Mouse (Mus musculus): ENCODE results near the gene Pde4d. TPM values are rescaled to one million over a fixed set of nuclear protein-coding genes. Genes with fewer than 3 reads are reported as not detected.
A peak's percentile ranks its signal among the peaks of the same experiment; 100 is the strongest.

Pde4d gene
- total and polyA plus RNA-seq, 3 experiments = 18.5 to 18.8 TPM; not detected in 1

- DNase-seq (ENCODE audit: low read depth, low spot score) = peak; percentile 57
- peaks cover 4 to 5% of the 10 kb centered on the region in 2 experiments; a peak in 3 of 4 replicates for H3K27me3 ChIP-seq (ENCODE audit: control insufficient read depth in 1 of 2, insufficient read depth in 2 of 2, low read length in 2 of 2)
- no peaks in the 10 kb centered on the region for H3K9me3 ChIP-seq (replicated peaks; ENCODE audit: insufficient read depth, low read length)
- no peak overlapping the region for H3K9ac ChIP-seq (ENCODE audit: control insufficient read depth, low read depth, low read length, poor library complexity, severe bottlenecking)
- no peaks in the 10 kb centered on the region for H3K79me2 ChIP-seq (ENCODE audit: control insufficient read depth, insufficient read depth, low read length, poor library complexity)
- TF ChIP-seq ZC3H11A (IDR thresholded peaks at IDR 0.05; ENCODE audit: low read depth, low read length) = peak; percentile 15; the same call in 1 of the 2 replicates
- TF ChIP-seq HCFC1 (IDR thresholded peaks at IDR 0.05; ENCODE audit: low read depth, low read length) = no peak
- TF ChIP-seq SMC3 (IDR thresholded peaks at IDR 0.05; ENCODE audit: low read depth, low read length) = peak; percentile 72
- TF ChIP-seq CTCF (IDR thresholded peaks at IDR 0.05 in 2 of 3, conservative IDR thresholded peaks at IDR 0.05 in 1 of 3; ENCODE audit: control insufficient read depth in 1 of 3, insufficient read depth in 1 of 3, low read depth in 2 of 3, low read length in 3 of 3, poor library complexity in 1 of 3, severe bottlenecking in 1 of 3) = peak; percentile 68 to 78 (median 69)
- TF ChIP-seq CHD2 (IDR thresholded peaks at IDR 0.05; ENCODE audit: low read length) = peak; percentile 28; the same call in 1 of the 2 replicates
- no peak for TF ChIP-seq POLR2A (IDR thresholded peaks at IDR 0.05; ENCODE audit: control insufficient read depth in 1 of 2, insufficient read depth in 1 of 2, low read depth in 1 of 2, low read length in 2 of 2, poor library complexity in 1 of 2)
- TF ChIP-seq NELFE (IDR thresholded peaks at IDR 0.05; ENCODE audit: low read depth, low read length) = no peak
- TF ChIP-seq KAT2A (conservative IDR thresholded peaks at IDR 0.05; ENCODE audit: low read depth, low read length) = no peak
- peak; percentile 37; the same call in 1 of the 2 replicates for TF ChIP-seq USF1 (IDR thresholded peaks at IDR 0.05; ENCODE audit: low read depth, low read length)
- TF ChIP-seq RAD21 (IDR thresholded peaks at IDR 0.05; ENCODE audit: low read depth, low read length) = peak; percentile 67
- TF ChIP-seq BHLHE40 (IDR thresholded peaks at IDR 0.05; ENCODE audit: borderline replicate concordance, low read depth, low read length) = peak; percentile 39; the same call in 1 of the 2 replicates
- TF ChIP-seq MAX (IDR thresholded peaks at IDR 0.05; ENCODE audit: low read length) = 0 out of 2 replicates have a peak, but pooled peaks have one; percentile 62
- TF ChIP-seq POLR2AphosphoS2 (IDR thresholded peaks at IDR 0.05; ENCODE audit: low read length) = no peak
- no peak for TF ChIP-seq MXI1 (IDR thresholded peaks at IDR 0.05; ENCODE audit: low read depth, low read length)
- TF ChIP-seq MYC (IDR thresholded peaks at IDR 0.05; ENCODE audit: low read depth, low read length) = 0 out of 2 replicates have a peak, but pooled peaks have one; percentile 40
- no peaks in the 10 kb centered on the region for H3K36me3 ChIP-seq (ENCODE audit: control insufficient read depth in 1 of 2, insufficient read depth in 2 of 2, low read length in 2 of 2)
- H3K4me1 ChIP-seq (ENCODE audit: control insufficient read depth in 1 of 2, insufficient read depth in 2 of 2, low read length in 2 of 2) = no peaks in the 10 kb centered on the region
- H3K4me3 ChIP-seq (ENCODE audit: control insufficient read depth in 1 of 2, insufficient read depth in 1 of 2, low read depth in 2 of 2, low read length in 2 of 2) = no peak overlapping the region
- H3K27ac ChIP-seq (ENCODE audit: control insufficient read depth, low read depth, low read length) = no peak overlapping the region
Measured at GRCm38 (mm10) chr13:109343596-109343995, 893.8 kb downstream of the Pde4d start.

- no peak for DNase-seq (ENCODE audit: low read depth, low spot score)
- H3K36me3 ChIP-seq (ENCODE audit: control insufficient read depth in 1 of 2, insufficient read depth in 2 of 2, low read length in 2 of 2) = no peaks in the 10 kb centered on the region
- H3K27ac ChIP-seq (ENCODE audit: control insufficient read depth, low read depth, low read length) = no peak overlapping the region
- no peaks in the 10 kb centered on the region for H3K9me3 ChIP-seq (replicated peaks; ENCODE audit: insufficient read depth, low read length)
- no peaks in the 10 kb centered on the region for H3K4me1 ChIP-seq (ENCODE audit: control insufficient read depth in 1 of 2, insufficient read depth in 2 of 2, low read length in 2 of 2)
- no peak for TF ChIP-seq GATA1 (IDR thresholded peaks at IDR 0.05; ENCODE audit: low read depth, low read length)
- no peak for TF ChIP-seq TAL1 (IDR thresholded peaks at IDR 0.05; ENCODE audit: low read length)
- TF ChIP-seq ZKSCAN1 (IDR thresholded peaks at IDR 0.05; ENCODE audit: low read depth, low read length) = no peak
- TF ChIP-seq ZC3H11A (IDR thresholded peaks at IDR 0.05; ENCODE audit: low read depth, low read length) = no peak
- no peak for TF ChIP-seq E2F4 (IDR thresholded peaks at IDR 0.05; ENCODE audit: borderline replicate concordance, low read depth, low read length)
- no peak for TF ChIP-seq MXI1 (IDR thresholded peaks at IDR 0.05; ENCODE audit: low read depth, low read length)
- no peak for TF ChIP-seq JUND (IDR thresholded peaks at IDR 0.05; ENCODE audit: low read depth, low read length)
- no peak for TF ChIP-seq USF1 (IDR thresholded peaks at IDR 0.05; ENCODE audit: low read depth, low read length)
- TF ChIP-seq ELF1 (IDR thresholded peaks at IDR 0.05; ENCODE audit: low read depth, low read length) = no peak
- TF ChIP-seq TCF12 (IDR thresholded peaks at IDR 0.05; ENCODE audit: low read depth, low read length) = no peak
- no peaks in the 10 kb centered on the region for H3K79me2 ChIP-seq (ENCODE audit: control insufficient read depth, insufficient read depth, low read length, poor library complexity)
- peaks cover 4 to 5% of the 10 kb centered on the region in 2 experiments; a peak in 3 of 4 replicates for H3K27me3 ChIP-seq (ENCODE audit: control insufficient read depth in 1 of 2, insufficient read depth in 2 of 2, low read length in 2 of 2)
- no peak overlapping the region for H3K4me3 ChIP-seq (ENCODE audit: control insufficient read depth in 1 of 2, insufficient read depth in 1 of 2, low read depth in 2 of 2, low read length in 2 of 2)
- H3K9ac ChIP-seq (ENCODE audit: control insufficient read depth, low read depth, low read length, poor library complexity, severe bottlenecking) = no peak overlapping the region
Measured at GRCm38 (mm10) chr13:109347770-109348169, 898.0 kb downstream of the Pde4d start.

Measured in MEL (cell line).